Mouse (Mus musculus) embryonic facial prominence, embryonic 12.5 days (tissue): ENCODE results near the gene Wnt7a. TPM values are rescaled to one million over a fixed set of nuclear protein-coding genes. Genes with fewer than 3 reads are reported as not detected.

ENCODE experiments used
- ATAC-seq: fragments of 200-750 bp; cut with Nextera tagmentation; 2 replicates; pipeline ENCODE4 v1.8.0; 2017; ENCODE audit not compliant: insufficient number of reproducible peaks, insufficient read depth, low FRiP score, low TSS enrichment
- H3K27ac ChIP-seq: fragments of 300-500 bp; sonication (generic); 2 replicates; pipeline ENCODE4 v1.5.1; 2016; ENCODE audit warnings: mild to moderate bottlenecking
- H3K27me3 ChIP-seq: fragments of 300-500 bp; sonication (generic); 2 replicates; pipeline ENCODE4 v1.6.1; 2016; ENCODE audit warnings: mild to moderate bottlenecking, moderate library complexity
- H3K36me3 ChIP-seq: fragments of 300-500 bp; sonication (generic); 2 replicates; pipeline ENCODE4 v1.6.1; 2016; ENCODE audit warnings: mild to moderate bottlenecking
- H3K4me1 ChIP-seq: fragments of 300-500 bp; sonication (generic); 2 replicates; pipeline ENCODE4 v1.6.1; 2016
- H3K4me2 ChIP-seq: fragments of 300-500 bp; sonication (generic); replicated peaks from 2 replicates; pipeline ENCODE4 v1.6.1; 2016; ENCODE audit warnings: mild to moderate bottlenecking, moderate library complexity
- H3K4me3 ChIP-seq: fragments of 300-500 bp; sonication (generic); 2 replicates; pipeline ENCODE4 v1.5.1; 2016; ENCODE audit warnings: mild to moderate bottlenecking
- H3K9ac ChIP-seq: fragments of 300-500 bp; sonication (generic); 2 replicates; pipeline ENCODE4 v1.6.1; 2016; ENCODE audit warnings: mild to moderate bottlenecking, moderate library complexity
- H3K9me3 ChIP-seq: fragments of 300-500 bp; sonication (generic); 2 replicates; pipeline ENCODE4 v1.6.1; 2016; ENCODE audit warnings: mild to moderate bottlenecking, moderate library complexity
- WGBS: fragments of 180-500 bp; shearing (Covaris S2); methylation state at CpG from one replicate; pipeline ENCODE4 v1.1.7; 2016; 5-methylcytosine and 5-hydroxymethylcytosine counted together
- polyA plus RNA-seq: library from polyadenylated mRNA; unstranded; fragments of >200 nt; fragmentation: Nextera tagmentation; extraction: Ambion mirVana; gene quantifications from 2 replicates; pipeline ENCODE4 v1.2.1, GENCODE M21; 2016

Gene Wnt7a
- 1.6 and 3.6 TPM in 2 replicates for polyA plus RNA-seq

- Histone ChIP-seq H3K36me3 (no peaks in the 10 kb centered on the region), H3K9ac (peak within 1 kb of the TSS; percentile 39; the same call in 1 of the 2 replicates), H3K27ac (no peak within 1 kb of the TSS), H3K4me3 (peak within 1 kb of the TSS; percentile 52), H3K9me3 (no peaks in the 10 kb centered on the region), H3K4me2 (peak within 1 kb of the TSS; percentile 98), H3K4me1 (peaks cover 18% of the 10 kb centered on the region), H3K27me3 (peaks cover 82% of the 10 kb centered on the region)
- WGBS: under 1% methylated on average over 50 of the region's 51 CpGs
- no peak for ATAC-seq
Measured at GRCm38 (mm10) chr6:91410961-91411368, at the start of gene Wnt7a. Gene Wnt7a, minus strand, starts transcription at chr6:91411363.

- H3K4me1 ChIP-seq: no peaks in the 10 kb centered on the region
- H3K9me3 ChIP-seq: no peaks in the 10 kb centered on the region
- no peaks in the 10 kb centered on the region for H3K27me3 ChIP-seq
- no peak for ATAC-seq
- H3K4me3 ChIP-seq: no peak overlapping the region
- no peak overlapping the region for H3K4me2 ChIP-seq
- 89% methylated on average over 1 of the region's 1 CpGs for WGBS
- no peak overlapping the region for H3K27ac ChIP-seq
- H3K9ac ChIP-seq: no peak overlapping the region
- H3K36me3 ChIP-seq: peaks cover 12% of the 10 kb centered on the region
Measured at GRCm38 (mm10) chr6:91459471-91459870, 48.3 kb upstream of the Wnt7a start.

GRCm38 (mm10) chr6:91454546-91454945, 43.4 kb upstream of the Wnt7a start:
- Histone ChIP-seq H3K9ac (no peak overlapping the region), H3K4me1 (no peaks in the 10 kb centered on the region), H3K27me3 (no peaks in the 10 kb centered on the region; the same call in 1 of the 2 replicates), H3K9me3 (no peaks in the 10 kb centered on the region), H3K36me3 (no peaks in the 10 kb centered on the region), H3K27ac (no peak overlapping the region), H3K4me2 (no peak overlapping the region), H3K4me3 (no peak overlapping the region)
- no peak for ATAC-seq
- WGBS: 35% methylated on average over 5 of the region's 5 CpGs

DNA sequence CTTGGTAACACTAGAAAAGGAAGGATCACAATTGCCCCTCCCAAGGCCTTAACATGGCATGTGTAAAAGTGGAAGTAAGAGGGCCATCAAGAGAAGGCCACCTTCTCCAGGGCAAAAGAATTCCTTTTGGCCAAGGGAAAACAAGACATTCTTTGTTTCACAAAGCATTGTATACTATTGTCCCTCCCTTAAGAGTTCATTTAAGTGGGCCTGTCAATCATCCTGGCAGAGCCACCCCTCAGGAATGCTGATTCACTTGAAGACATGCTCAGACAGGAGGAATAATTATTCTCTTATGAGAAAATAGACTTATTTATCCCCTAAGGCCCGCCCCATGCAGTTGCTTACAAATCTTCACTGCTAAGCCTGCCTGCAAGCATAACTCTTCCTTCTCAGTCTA, 40.9 kb upstream of the Wnt7a start:
- H3K4me3 ChIP-seq: no peak overlapping the region
- ATAC-seq: no peak
- no peak overlapping the region for H3K27ac ChIP-seq
- peaks cover 3% of the 10 kb centered on the region; the same call in 1 of the 2 replicates for H3K27me3 ChIP-seq
- H3K9ac ChIP-seq: no peak overlapping the region
- no peaks in the 10 kb centered on the region for H3K9me3 ChIP-seq
- no peak overlapping the region for H3K4me2 ChIP-seq
- no peaks in the 10 kb centered on the region for H3K36me3 ChIP-seq
- WGBS: 50% methylated on average over 1 of the region's 1 CpGs
- no peaks in the 10 kb centered on the region for H3K4me1 ChIP-seq

GRCm38 (mm10) chr6:91449472-91450225, 38.5 kb upstream of the Wnt7a start:
- H3K36me3 ChIP-seq: no peaks in the 10 kb centered on the region
- no peak overlapping the region for H3K4me2 ChIP-seq
- no peak overlapping the region for H3K9ac ChIP-seq
- no peak overlapping the region for H3K4me3 ChIP-seq
- H3K4me1 ChIP-seq: no peaks in the 10 kb centered on the region
- 63% methylated on average over 3 of the region's 3 CpGs for WGBS
- ATAC-seq: no peak
- no peak overlapping the region for H3K27ac ChIP-seq
- H3K9me3 ChIP-seq: no peaks in the 10 kb centered on the region
- H3K27me3 ChIP-seq: peaks cover 3% of the 10 kb centered on the region; the same call in 1 of the 2 replicates

GRCm38 (mm10) chr6:91445316-91445715, 34.2 kb upstream of the Wnt7a start:
- 72% methylated on average over 3 of the region's 3 CpGs for WGBS
- Histone ChIP-seq H3K4me2 (no peak overlapping the region), H3K27ac (no peak overlapping the region), H3K27me3 (peaks cover 3% of the 10 kb centered on the region; the same call in 1 of the 2 replicates), H3K9ac (no peak overlapping the region), H3K9me3 (no peaks in the 10 kb centered on the region), H3K4me3 (no peak overlapping the region), H3K36me3 (no peaks in the 10 kb centered on the region), H3K4me1 (peaks cover 7% of the 10 kb centered on the region; the same call in 1 of the 2 replicates)
- ATAC-seq: no peak

DNA sequence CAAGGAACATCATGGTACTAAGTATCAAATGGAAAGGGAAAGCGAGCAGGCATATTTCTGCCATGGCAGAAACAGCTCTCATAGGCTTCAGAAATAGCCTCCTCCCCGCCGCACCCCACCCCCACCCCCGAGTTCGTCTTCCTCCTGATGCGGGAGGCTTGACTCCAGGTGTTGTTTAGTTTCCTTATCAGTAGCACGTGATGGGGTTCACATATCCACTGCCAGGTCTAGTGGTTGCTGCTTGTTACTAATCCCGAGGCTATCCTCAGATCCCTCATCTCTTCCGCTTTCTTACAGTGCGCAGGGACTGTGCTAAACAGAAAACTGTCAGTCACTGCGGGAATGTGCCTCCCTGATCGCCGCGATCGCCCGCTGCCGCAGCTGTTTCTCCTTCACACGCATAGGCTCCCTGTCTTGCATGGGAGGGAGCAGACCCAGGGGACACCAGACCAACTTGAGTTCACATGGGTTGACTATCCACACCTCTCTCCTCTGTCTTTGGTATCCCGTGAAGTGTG, 30.0 kb upstream of the Wnt7a start:
- Histone ChIP-seq H3K27ac (peak overlapping the region; percentile 75; the same call in 1 of the 2 replicates), H3K4me2 (peak overlapping the region; percentile 79), H3K4me1 (peaks cover 7% of the 10 kb centered on the region; the same call in 1 of the 2 replicates), H3K27me3 (no peaks in the 10 kb centered on the region), H3K9me3 (no peaks in the 10 kb centered on the region), H3K9ac (peak overlapping the region; percentile 68), H3K36me3 (no peaks in the 10 kb centered on the region), H3K4me3 (peak overlapping the region; percentile 59)
- 3% methylated on average over 19 of the region's 19 CpGs for WGBS
- 0 out of 2 replicates have a peak, but pooled peaks have one; percentile 13 for ATAC-seq

DNA sequence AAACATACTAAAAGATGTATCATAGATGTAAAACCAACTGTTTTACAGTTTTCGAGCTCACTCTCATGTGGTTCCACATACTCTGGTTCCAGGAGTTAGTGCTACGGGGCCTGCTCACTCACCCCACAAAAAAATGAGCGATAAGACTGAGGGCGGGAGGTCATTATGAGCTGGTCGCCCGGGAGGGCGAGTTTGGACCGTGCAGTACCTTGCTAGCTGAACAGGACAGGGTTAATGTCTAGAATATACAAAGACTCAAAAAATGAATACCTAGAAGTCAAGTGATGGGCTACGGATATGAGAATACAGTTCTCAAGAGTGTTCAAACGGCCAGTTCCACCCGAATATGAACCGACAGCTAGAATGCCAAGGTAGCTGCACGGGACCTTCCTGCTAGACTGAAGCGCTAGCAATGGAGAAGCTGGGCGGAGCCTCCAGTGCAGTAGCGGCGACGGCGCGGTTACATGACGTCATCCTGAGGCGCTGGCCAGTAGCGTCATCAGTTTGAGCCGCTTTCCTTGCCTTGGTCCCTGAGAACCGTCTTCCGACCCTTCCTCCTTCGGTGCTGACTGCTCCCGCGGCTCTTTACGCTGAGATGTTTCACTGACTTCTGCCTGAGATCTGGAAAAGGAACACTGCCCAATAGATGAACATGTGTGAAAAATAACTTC, 29.4 kb upstream of the Wnt7a start:
- ATAC-seq: peak; percentile 79
- no peaks in the 10 kb centered on the region for H3K36me3 ChIP-seq

GRCm38 (mm10) chr6:91424151-91424550, 13.0 kb upstream of the Wnt7a start:
- H3K9me3 ChIP-seq: no peaks in the 10 kb centered on the region

More for the DNA sequence above, 29.4 kb upstream of the Wnt7a start:
- H3K27me3 ChIP-seq: no peaks in the 10 kb centered on the region
- H3K27ac ChIP-seq: peak overlapping the region; percentile 75; the same call in 1 of the 2 replicates
- H3K4me3 ChIP-seq: peak overlapping the region; percentile 59
- no peaks in the 10 kb centered on the region for H3K9me3 ChIP-seq
- H3K4me1 ChIP-seq: peaks cover 7% of the 10 kb centered on the region; the same call in 1 of the 2 replicates
- H3K4me2 ChIP-seq: peak overlapping the region; percentile 79
- WGBS: 2% methylated on average over 30 of the region's 30 CpGs
- H3K9ac ChIP-seq: peak overlapping the region; percentile 68

GRCm38 (mm10) chr6:91421629-91422028, 10.5 kb upstream of the Wnt7a start:
- Histone ChIP-seq H3K9me3 (no peaks in the 10 kb centered on the region), H3K4me2 (no peak overlapping the region), H3K9ac (no peak overlapping the region), H3K4me3 (no peak overlapping the region), H3K27ac (no peak overlapping the region), H3K4me1 (no peaks in the 10 kb centered on the region), H3K27me3 (0 out of 2 replicates have a peak, but pooled peaks cover 8% of the 10 kb centered on the region), H3K36me3 (no peaks in the 10 kb centered on the region)
- ATAC-seq: no peak
- WGBS: 73% methylated on average over 4 of the region's 4 CpGs

More at GRCm38 (mm10) chr6:91424151-91424550, 13.0 kb upstream of the Wnt7a start:
- H3K4me2 ChIP-seq: no peak overlapping the region
- no peak overlapping the region for H3K4me3 ChIP-seq
- WGBS: 64% methylated on average over 4 of the region's 4 CpGs
- H3K27me3 ChIP-seq: no peaks in the 10 kb centered on the region
- no peaks in the 10 kb centered on the region for H3K36me3 ChIP-seq
- ATAC-seq: no peak
- no peak overlapping the region for H3K9ac ChIP-seq
- no peak overlapping the region for H3K27ac ChIP-seq
- H3K4me1 ChIP-seq: no peaks in the 10 kb centered on the region

DNA sequence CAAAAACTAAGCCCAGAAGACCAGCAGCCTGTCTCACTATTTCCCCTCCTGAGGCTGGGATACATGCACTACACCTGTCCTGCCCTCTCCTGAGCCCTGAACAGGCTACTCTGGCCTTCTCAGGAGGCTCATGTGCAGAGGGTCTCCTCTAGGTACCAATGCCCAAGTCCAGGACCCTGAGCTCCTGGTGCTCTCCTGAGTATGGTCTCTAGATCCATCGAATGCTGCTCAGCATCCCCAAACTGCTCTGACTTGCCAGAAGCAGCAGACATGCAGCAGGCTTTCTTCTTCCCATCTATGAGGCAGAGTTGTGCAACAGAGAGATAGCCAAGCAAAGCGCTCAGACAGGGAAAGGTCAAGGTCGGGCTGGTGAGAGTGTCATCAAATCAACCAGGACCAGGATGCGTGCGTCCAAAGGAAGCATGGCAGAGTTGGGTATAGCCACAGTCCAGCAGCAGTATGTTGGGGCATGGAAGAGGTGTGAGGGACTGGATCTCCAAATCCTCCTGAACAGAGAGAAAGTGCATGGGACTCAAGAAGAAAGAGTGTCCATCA, 6.2 kb upstream of the Wnt7a start:
- H3K36me3 ChIP-seq: no peaks in the 10 kb centered on the region

More for the DNA sequence above, 6.2 kb upstream of the Wnt7a start:
- no peak for ATAC-seq
- 77% methylated on average over 5 of the region's 5 CpGs for whole genome bisulfite sequencing
- Histone ChIP-seq H3K9ac (no peak overlapping the region), H3K27ac (no peak overlapping the region), H3K27me3 (peaks cover 33% of the 10 kb centered on the region), H3K4me1 (no peaks in the 10 kb centered on the region), H3K9me3 (no peaks in the 10 kb centered on the region), H3K4me2 (no peak overlapping the region), H3K4me3 (no peak overlapping the region)
